Mouse (Mus musculus) right cerebral cortex, postnatal 25 days (tissue): ENCODE results near the gene Tiparp.

Experiments
- DNase-seq: peaks from one replicate; pipeline ENCODE4 v3.0.0; 2022

Gene Tiparp

GRCm38 (mm10) chr3:65529471-65530215, 1.4 kb downstream of the Tiparp start:
- DNase-seq = no peak

DNA sequence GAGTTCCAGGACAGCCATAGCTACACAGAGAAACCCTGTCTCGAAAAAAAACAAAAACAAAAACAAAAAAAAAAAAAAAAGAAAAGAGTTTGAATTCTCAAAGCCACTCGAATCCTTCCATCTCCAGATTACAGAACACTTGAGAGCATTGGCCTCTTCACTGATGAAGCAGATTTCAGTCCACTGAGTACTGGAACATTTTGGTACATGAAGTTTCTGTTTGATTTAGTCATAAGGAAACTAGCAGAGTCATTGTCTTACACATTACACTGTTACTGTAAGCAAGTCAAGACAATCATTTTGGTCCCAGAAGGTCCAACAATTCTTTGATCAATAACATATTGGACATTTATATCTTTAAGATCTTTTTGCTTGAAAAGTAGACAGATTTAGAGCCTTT, 4.8 kb downstream of the Tiparp start:
- no peak for DNase-seq

DNA sequence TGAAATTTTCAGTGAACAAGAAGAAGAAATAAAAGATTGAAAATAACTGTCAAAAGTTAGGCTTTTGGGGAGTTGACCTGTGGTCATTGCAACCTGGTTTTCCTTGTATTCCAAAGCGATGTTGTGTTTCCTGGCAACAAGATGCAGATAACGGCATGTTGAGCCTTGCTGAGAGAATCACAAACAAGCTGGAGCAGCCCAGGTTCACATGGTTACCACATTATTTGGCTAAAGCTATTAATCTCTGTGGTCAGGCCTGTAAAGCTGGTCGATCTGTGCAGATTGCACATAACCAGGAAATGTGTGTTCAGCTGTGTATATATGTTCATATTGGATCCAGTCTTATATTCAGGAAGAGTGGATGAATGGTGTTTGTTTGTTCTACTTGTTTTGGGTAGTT, 5.4 kb downstream of the Tiparp start:
- DNase-seq = no peak

DNA sequence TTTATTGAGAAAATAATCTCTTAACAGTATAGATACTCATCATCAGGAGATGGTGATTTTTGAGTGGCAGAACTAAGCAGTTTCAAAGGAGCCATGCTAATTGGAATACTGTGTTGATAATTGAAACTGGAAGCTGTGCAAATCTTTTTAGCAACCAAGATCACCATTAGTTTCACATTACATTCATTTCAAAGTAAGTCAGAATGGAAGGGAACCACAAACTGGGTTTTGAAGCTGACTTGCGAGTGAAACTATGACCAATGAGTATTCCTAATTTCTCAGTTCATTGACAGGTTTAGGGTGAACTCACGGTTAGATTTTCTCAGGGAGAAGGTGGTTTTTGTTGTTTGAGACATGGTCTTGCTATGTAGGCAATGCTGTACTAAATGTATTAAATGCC, 6.3 kb downstream of the Tiparp start:
- no peak for DNase-seq

- DNase-seq = no peak
Observed at GRCm38 (mm10) chr3:65535087-65535761, 7.0 kb downstream of the Tiparp start.

DNA sequence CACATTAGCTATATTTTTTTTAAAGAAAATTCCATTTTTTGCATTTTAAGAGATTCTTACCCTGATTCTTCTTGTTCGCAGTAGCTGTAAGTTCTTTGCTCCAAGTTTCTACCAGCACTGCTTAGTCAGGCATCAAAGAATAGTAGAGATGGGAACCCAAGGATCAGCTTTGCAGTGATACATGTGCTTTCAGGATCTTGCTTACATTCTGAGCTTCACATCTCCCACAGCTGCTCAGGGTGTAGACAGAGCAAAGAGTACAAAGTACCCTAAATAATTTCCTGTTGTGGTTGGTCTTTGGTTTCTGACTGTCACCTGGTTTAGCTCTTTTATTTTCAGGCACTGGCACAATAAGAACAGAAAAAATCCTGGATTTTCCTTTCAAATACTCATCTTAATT, 9.1 kb downstream of the Tiparp start:
- DNase-seq = no peak

GRCm38 (mm10) chr3:65540906-65541551, 12.8 kb downstream of the Tiparp start:
- no peak for DNase-seq

GRCm38 (mm10) chr3:65541552-65541935, 13.3 kb downstream of the Tiparp start:
- no peak for DNase-seq

- no peak for DNase-seq
Observed at GRCm38 (mm10) chr3:65549785-65550184, 21.6 kb downstream of the Tiparp start.

DNA sequence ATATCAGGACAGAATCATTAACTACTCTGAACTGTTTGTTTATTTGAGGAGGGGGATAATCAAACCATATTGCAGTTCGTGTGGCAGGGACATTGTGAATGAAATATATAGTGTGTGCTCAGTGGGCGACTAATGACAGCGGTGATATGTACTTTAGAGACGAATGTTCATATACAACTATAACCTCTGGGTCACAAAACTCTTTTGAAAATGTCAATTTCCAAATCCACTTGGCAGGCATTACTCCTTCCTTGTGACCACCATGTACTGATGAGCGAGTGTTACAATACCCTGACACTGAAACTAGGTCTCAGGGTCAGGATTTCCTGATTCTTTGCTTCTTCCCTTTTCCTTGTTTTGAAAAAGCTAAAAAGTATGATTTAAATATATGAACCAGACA, 22.9 kb downstream of the Tiparp start:
- DNase-seq = no peak

- DNase-seq = no peak
Observed at GRCm38 (mm10) chr3:65554633-65555032, 26.4 kb downstream of the Tiparp start.

- DNase-seq = no peak
Observed at GRCm38 (mm10) chr3:65558679-65559078, 30.5 kb downstream of the Tiparp start.

- no peak for DNase-seq
Observed at GRCm38 (mm10) chr3:65562212-65562611, 34.0 kb downstream of the Tiparp start.

- no peak for DNase-seq
Observed at GRCm38 (mm10) chr3:65562694-65563093, 34.5 kb downstream of the Tiparp start.

- no peak for DNase-seq
Observed at GRCm38 (mm10) chr3:65563926-65564624, 35.9 kb downstream of the Tiparp start.

DNA sequence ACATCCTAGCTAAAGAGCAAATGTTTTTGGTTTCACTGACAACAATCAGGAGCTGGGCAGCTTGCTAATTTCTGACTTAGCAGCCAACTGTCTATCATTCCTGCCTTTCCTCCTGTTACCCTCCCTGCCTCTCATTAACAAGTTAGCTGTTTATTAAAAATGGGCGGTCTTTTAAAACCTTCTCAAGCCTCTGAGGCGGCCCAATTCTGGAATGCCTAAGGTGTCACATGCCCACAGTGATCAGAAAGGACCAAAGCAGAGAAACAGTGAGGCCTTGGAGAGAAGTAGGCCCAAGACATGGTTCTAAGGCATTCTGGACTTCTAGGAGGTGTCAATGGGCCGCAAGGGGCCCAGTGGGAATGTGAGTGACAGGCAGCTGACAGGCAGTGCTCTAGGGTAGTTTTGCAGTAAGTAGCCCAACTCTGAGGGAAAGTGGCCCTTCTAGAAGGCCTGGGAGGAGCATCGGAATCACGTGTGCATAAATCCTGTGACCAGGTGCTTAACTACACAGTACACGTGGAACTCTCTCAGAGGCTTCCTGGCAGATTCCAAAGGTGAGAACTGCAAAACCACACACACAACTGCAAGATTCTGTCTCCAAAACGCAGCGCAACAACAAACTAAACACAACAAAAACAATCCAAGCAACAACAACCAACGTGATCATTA, 37.6 kb downstream of the Tiparp start:
- DNase-seq = no peak

DNA sequence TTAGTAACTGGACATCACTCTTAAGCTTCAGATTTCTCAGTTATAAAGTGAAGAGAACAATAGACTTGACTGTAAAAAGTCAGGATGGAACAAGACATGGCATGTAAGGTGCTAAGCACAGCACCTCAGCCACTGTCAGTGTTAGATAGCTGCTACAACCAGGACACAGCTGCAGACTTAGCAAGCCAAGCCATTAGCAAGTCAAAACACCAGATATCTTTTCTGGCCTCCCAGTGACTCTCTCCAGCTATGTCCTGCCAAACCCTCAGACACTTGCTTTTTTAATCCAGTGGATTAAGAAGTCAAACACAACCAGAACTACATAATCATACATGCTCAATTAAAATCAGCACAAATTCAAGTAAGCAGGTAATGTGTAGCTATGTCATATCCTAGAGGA, 41.7 kb downstream of the Tiparp start:
- no peak for DNase-seq

DNA sequence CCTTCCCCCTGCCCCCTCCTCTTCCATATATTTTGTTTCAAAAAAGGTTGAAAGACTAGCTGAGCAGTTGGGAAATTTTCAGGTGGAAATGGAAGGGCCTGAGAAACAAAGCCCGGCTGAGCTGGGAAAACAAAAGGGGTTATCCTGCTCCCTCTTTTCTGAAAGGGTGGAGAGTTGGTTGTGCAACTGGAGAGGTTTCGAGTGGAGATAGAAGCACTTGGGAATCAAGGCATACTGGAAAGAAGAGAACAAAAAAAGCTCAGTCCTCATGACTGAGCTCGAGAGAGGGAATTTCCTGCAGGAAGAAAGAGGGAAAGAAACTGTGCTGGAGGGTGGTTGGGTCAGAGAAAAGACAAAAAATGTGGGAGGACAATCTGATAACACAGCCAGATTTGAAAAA, 45.3 kb downstream of the Tiparp start:
- no peak for DNase-seq

GRCm38 (mm10) chr3:65577602-65578001, 49.4 kb downstream of the Tiparp start:
- no peak for DNase-seq

DNA sequence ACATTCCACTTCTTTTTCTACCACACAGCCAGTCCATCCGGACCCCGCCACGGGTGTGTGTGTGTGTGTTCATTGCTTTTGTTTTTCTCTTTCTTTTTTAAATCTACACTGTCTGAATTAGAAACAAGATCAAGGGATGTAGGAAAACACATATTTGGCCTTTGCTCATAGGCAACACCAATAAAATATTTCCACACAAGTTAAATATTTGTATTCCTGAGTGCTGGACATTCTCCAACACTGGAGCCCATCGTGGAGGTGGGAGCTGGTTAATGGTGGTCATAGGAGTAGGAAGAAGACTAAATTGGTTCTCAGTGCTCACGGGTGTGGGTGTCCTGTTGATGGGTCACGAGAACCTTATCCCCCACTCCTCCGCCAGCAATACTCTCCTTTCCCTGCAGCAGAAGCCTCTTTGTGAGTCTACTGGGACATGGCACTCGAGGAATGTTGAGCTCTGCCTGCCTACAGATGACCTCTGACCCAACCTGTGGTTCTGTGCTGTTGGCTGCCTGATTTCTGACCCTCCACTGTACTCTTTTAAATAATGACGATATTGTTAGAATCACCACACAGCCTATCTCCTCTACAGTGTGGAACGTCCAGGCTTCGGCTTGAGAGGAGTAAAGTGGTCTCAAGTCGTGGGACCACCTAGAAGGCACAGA, 51.2 kb downstream of the Tiparp start:
- no peak for DNase-seq

DNA sequence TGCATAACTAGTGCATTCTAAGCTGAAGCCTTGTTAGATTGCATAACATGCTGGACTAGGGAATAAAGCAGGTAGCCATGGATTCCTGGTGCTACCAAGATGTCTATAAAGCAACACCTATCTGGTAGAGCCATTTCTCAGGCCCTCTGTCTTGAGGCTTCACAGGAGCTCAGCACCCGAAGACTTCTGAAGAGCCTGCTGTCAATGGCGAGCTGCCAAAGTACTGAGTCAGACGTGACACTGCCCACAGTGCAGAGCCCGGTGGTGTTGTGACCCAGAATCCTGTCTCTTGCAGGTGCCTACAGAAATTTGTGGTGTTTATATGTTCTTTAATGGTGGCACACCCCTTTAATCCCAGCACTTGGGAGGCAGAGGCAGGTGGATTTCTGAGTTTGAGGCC, 53.4 kb downstream of the Tiparp start:
- no peak for DNase-seq

GRCm38 (mm10) chr3:65584329-65584728, 56.1 kb downstream of the Tiparp start:
- DNase-seq = no peak
